Mouse (Mus musculus): ENCODE results near the gene Cnot11.

DNA sequence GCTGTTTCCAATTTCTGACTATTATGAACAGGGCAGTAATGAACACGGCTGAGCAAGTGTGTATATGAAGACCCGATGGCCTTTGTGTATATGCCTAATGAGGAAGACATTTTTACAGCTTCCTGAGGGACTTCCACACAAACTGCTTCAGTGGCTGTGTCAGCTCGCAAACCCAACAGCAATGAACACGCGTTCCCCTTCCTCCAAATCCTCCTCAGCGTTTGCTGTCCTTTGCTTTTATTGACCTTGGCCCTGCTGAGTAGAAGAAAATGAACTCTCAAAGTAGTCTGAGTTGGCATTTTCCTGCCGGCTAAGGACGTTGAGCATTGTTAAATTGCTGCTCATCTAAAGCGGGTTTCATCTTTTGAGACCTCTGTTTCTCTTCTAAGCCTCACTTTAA, 50.6 kb downstream of the Cnot11 start:
- TF ChIP-seq CTCF (IDR thresholded peaks at IDR 0.05; ENCODE audit: control insufficient read depth, insufficient read depth, low read length): no peak
- TF ChIP-seq POLR2A (IDR thresholded peaks at IDR 0.05; ENCODE audit: borderline replicate concordance, control insufficient read depth, low read depth, low read length): no peak
